Mouse (Mus musculus): ENCODE measurements around the gene Gpr37l1. TPM values are rescaled to one million over a fixed set of nuclear protein-coding genes. Genes with fewer than 3 reads are reported as not detected.
A peak's percentile ranks its signal among the peaks of the same experiment; 100 is the strongest.

Gpr37l1 gene
- polyA plus RNA-seq, 1 experiment from 2014 or later: not detected

- no peak for ATAC-seq
- no peak overlapping the region for H3K4me3 ChIP-seq
- no peak overlapping the region for H3K4me2 ChIP-seq
- 77% methylated on average over 11 of the region's 11 CpGs for WGBS
- no peak overlapping the region for H3K9ac ChIP-seq
- H3K4me1 ChIP-seq: peaks cover 24% of the 10 kb centered on the region
- no peaks in the 10 kb centered on the region for H3K9me3 ChIP-seq (replicated peaks)
- peak overlapping the region; percentile 6; the same call in 1 of the 2 replicates for H3K27ac ChIP-seq
- peaks cover 23% of the 10 kb centered on the region for H3K36me3 ChIP-seq (ENCODE audit: poor library complexity, severe bottlenecking)
- H3K27me3 ChIP-seq: no peaks in the 10 kb centered on the region; the same call in 1 of the 2 replicates
Observed at GRCm38 (mm10) chr1:135159556-135160123, 7.8 kb downstream of the Gpr37l1 start.

GRCm38 (mm10) chr1:135159074-135159473 lies 8.4 kb downstream of the Gpr37l1 start:
- ATAC-seq: peak; percentile 65
- Histone ChIP-seq H3K4me1 (peaks cover 30% of the 10 kb centered on the region), H3K4me2 (0 out of 2 replicates have a peak overlapping the region, but pooled peaks have one; percentile 1), H3K36me3 (ENCODE audit: poor library complexity, severe bottlenecking) (peaks cover 23% of the 10 kb centered on the region), H3K9ac (no peak overlapping the region), H3K4me3 (no peak overlapping the region), H3K9me3 (replicated peaks) (no peaks in the 10 kb centered on the region), H3K27ac (peak overlapping the region; percentile 6), H3K27me3 (no peaks in the 10 kb centered on the region; the same call in 1 of the 2 replicates)
- 36% methylated on average over 7 of the region's 7 CpGs for WGBS

- Histone ChIP-seq H3K27me3 (no peaks in the 10 kb centered on the region; the same call in 1 of the 2 replicates), H3K4me3 (no peak overlapping the region), H3K9ac (no peak overlapping the region), H3K27ac (peak overlapping the region; percentile 63), H3K9me3 (replicated peaks) (no peaks in the 10 kb centered on the region), H3K36me3 (ENCODE audit: poor library complexity, severe bottlenecking) (peaks cover 23% of the 10 kb centered on the region), H3K4me2 (0 out of 2 replicates have a peak overlapping the region, but pooled peaks have one; percentile 1), H3K4me1 (peaks cover 34% of the 10 kb centered on the region)
- 47% methylated on average over 5 of the region's 5 CpGs for WGBS
- ATAC-seq: peak; percentile 69
Observed at GRCm38 (mm10) chr1:135158633-135159032, 8.8 kb downstream of the Gpr37l1 start.

- ATAC-seq: no peak
- WGBS: 88% methylated on average over 6 of the region's 6 CpGs
- Histone ChIP-seq H3K4me3 (no peak overlapping the region), H3K4me1 (peaks cover 39% of the 10 kb centered on the region), H3K27ac (peak overlapping the region; percentile 16; the same call in 1 of the 2 replicates), H3K36me3 (ENCODE audit: poor library complexity, severe bottlenecking) (peaks cover 39% of the 10 kb centered on the region), H3K9ac (no peak overlapping the region), H3K4me2 (no peak overlapping the region), H3K27me3 (no peaks in the 10 kb centered on the region; the same call in 1 of the 2 replicates), H3K9me3 (replicated peaks) (no peaks in the 10 kb centered on the region)
Observed at GRCm38 (mm10) chr1:135156300-135156699, 11.2 kb downstream of the Gpr37l1 start.

- WGBS: under 1% methylated on average over 14 of the region's 14 CpGs
- peaks cover 43% of the 10 kb centered on the region for H3K36me3 ChIP-seq (ENCODE audit: poor library complexity, severe bottlenecking)
- no peaks in the 10 kb centered on the region for H3K9me3 ChIP-seq (replicated peaks)
- H3K27ac ChIP-seq: peak overlapping the region; percentile 94
- H3K4me1 ChIP-seq: peaks cover 49% of the 10 kb centered on the region
- no peaks in the 10 kb centered on the region for H3K27me3 ChIP-seq
- peak overlapping the region; percentile 21 for H3K4me3 ChIP-seq
- peak overlapping the region; percentile 55 for H3K4me2 ChIP-seq
- peak; percentile 69 for ATAC-seq
- peak overlapping the region; percentile 62 for H3K9ac ChIP-seq
Observed at GRCm38 (mm10) chr1:135154411-135154959, 13.0 kb downstream of the Gpr37l1 start.

- peak overlapping the region; percentile 94 for H3K27ac ChIP-seq
- WGBS: 16% methylated on average over 13 of the region's 13 CpGs
- peak overlapping the region; percentile 62 for H3K9ac ChIP-seq
- H3K9me3 ChIP-seq (replicated peaks): no peaks in the 10 kb centered on the region
- peak overlapping the region; percentile 21 for H3K4me3 ChIP-seq
- ATAC-seq: peak; percentile 25; the same call in 1 of the 2 replicates
- H3K36me3 ChIP-seq (ENCODE audit: poor library complexity, severe bottlenecking): peaks cover 43% of the 10 kb centered on the region
- no peaks in the 10 kb centered on the region for H3K27me3 ChIP-seq
- H3K4me1 ChIP-seq: peaks cover 49% of the 10 kb centered on the region
- peak overlapping the region; percentile 55 for H3K4me2 ChIP-seq
Observed at GRCm38 (mm10) chr1:135154011-135154410, 13.5 kb downstream of the Gpr37l1 start.

GRCm38 (mm10) chr1:135148996-135149395 lies 18.5 kb downstream of the Gpr37l1 start:
- Histone ChIP-seq H3K27me3 (no peaks in the 10 kb centered on the region; the same call in 1 of the 2 replicates), H3K4me1 (peaks cover 47% of the 10 kb centered on the region), H3K36me3 (ENCODE audit: poor library complexity, severe bottlenecking) (peaks cover 21% of the 10 kb centered on the region), H3K9ac (peak overlapping the region; percentile 98), H3K4me2 (peak overlapping the region; percentile 85), H3K9me3 (replicated peaks) (no peaks in the 10 kb centered on the region), H3K4me3 (peak overlapping the region; percentile 98), H3K27ac (peak overlapping the region; percentile 57)
- no peak for ATAC-seq
- WGBS: 35% methylated on average over 5 of the region's 5 CpGs

- Histone ChIP-seq H3K36me3 (ENCODE audit: poor library complexity, severe bottlenecking) (peaks cover 21% of the 10 kb centered on the region), H3K4me3 (peak overlapping the region; percentile 98), H3K27ac (peak overlapping the region; percentile 57), H3K9ac (peak overlapping the region; percentile 98), H3K9me3 (replicated peaks) (no peaks in the 10 kb centered on the region), H3K4me1 (peaks cover 44% of the 10 kb centered on the region), H3K4me2 (peak overlapping the region; percentile 85), H3K27me3 (peaks cover 3% of the 10 kb centered on the region; the same call in 1 of the 2 replicates)
- 76% methylated on average over 4 of the region's 4 CpGs for WGBS
- ATAC-seq: no peak
Observed at GRCm38 (mm10) chr1:135148476-135148875, 19.0 kb downstream of the Gpr37l1 start.

GRCm38 (mm10) chr1:135147702-135148058 lies 19.8 kb downstream of the Gpr37l1 start:
- Histone ChIP-seq H3K4me3 (peak overlapping the region; percentile 98), H3K27ac (peak overlapping the region; percentile 92; the same call in 1 of the 2 replicates), H3K36me3 (ENCODE audit: poor library complexity, severe bottlenecking) (peaks cover 17% of the 10 kb centered on the region), H3K9ac (peak overlapping the region; percentile 98), H3K27me3 (peaks cover 8% of the 10 kb centered on the region; the same call in 1 of the 2 replicates), H3K4me2 (peak overlapping the region; percentile 85), H3K9me3 (replicated peaks) (no peaks in the 10 kb centered on the region), H3K4me1 (peaks cover 44% of the 10 kb centered on the region)
- 0% methylated on average over 7 of the region's 7 CpGs for WGBS
- ATAC-seq: peak; percentile 4; the same call in 1 of the 2 replicates

GRCm38 (mm10) chr1:135146946-135147701 lies 20.4 kb downstream of the Gpr37l1 start:
- peaks cover 8% of the 10 kb centered on the region; the same call in 1 of the 2 replicates for H3K27me3 ChIP-seq
- peak overlapping the region; percentile 85 for H3K4me2 ChIP-seq
- H3K4me1 ChIP-seq: peaks cover 38% of the 10 kb centered on the region
- H3K4me3 ChIP-seq: peak overlapping the region; percentile 98
- WGBS: under 1% methylated on average over 67 of the region's 69 CpGs
- H3K9me3 ChIP-seq (replicated peaks): no peaks in the 10 kb centered on the region
- H3K9ac ChIP-seq: peak overlapping the region; percentile 98
- ATAC-seq: peak; percentile 66
- H3K27ac ChIP-seq: peak overlapping the region; percentile 92
- peaks cover 12% of the 10 kb centered on the region for H3K36me3 ChIP-seq (ENCODE audit: poor library complexity, severe bottlenecking)

GRCm38 (mm10) chr1:135146077-135146945 lies 21.2 kb downstream of the Gpr37l1 start, which contains the start of gene Arl8a:
Gene Arl8a, plus strand, starts transcription at chr1:135146824.
- peak; percentile 85 for ATAC-seq
- peak within 1 kb of the TSS; percentile 85 for H3K4me2 ChIP-seq
- H3K9ac ChIP-seq: peak within 1 kb of the TSS; percentile 98
- no peaks in the 10 kb centered on the region for H3K9me3 ChIP-seq (replicated peaks)
- peaks cover 8% of the 10 kb centered on the region; the same call in 1 of the 2 replicates for H3K27me3 ChIP-seq
- peak within 1 kb of the TSS; percentile 92 for H3K27ac ChIP-seq
- peaks cover 36% of the 10 kb centered on the region for H3K4me1 ChIP-seq
- H3K36me3 ChIP-seq (ENCODE audit: poor library complexity, severe bottlenecking): peaks cover 4% of the 10 kb centered on the region; the same call in 1 of the 2 replicates
- WGBS: under 1% methylated on average over 35 of the region's 78 CpGs
- H3K4me3 ChIP-seq: peak within 1 kb of the TSS; percentile 98
